Mouse (Mus musculus) megakaryocyte-erythroid progenitor cell, adult 5-6 weeks (primary cell): ENCODE measurements around the gene Aldh1a2. TPM values are rescaled to one million over a fixed set of nuclear protein-coding genes. Genes with fewer than 3 reads are reported as not detected.
A peak's percentile ranks its signal among the peaks of the same experiment; 100 is the strongest.

Source experiments
- ATAC-seq: replicated peaks from 2 replicates; pipeline ENCODE4 v1.8.0; 2016; ENCODE audit warnings: mild to moderate bottlenecking, inconsistent platforms; ENCODE audit not compliant: severe bottlenecking, poor library complexity, low FRiP score, low TSS enrichment
- total RNA-seq, 2 experiments: library from RNA; stranded (forward) in 1 of 2; stranded (reverse) in 1 of 2; fragments of 200-1000, 215-1000 nt in 1 of 2; fragments of >200 nt in 1 of 2; fragmentation: Nextera tagmentation in 1 of 2; gene quantifications; 2 replicates each; pipeline ENCODE4 v1.2.3; 2014 to 2017

The Aldh1a2 gene
- total RNA-seq, 2 experiments from 2014 or later, result 0.70 TPM; not detected in 1

- ATAC-seq, result no peak
Measured at GRCm38 (mm10) chr9:71210870-71211269, 4.7 kb upstream of the Aldh1a2 start.

- no peak for ATAC-seq
Measured at GRCm38 (mm10) chr9:71213636-71214035, 2.0 kb upstream of the Aldh1a2 start.

GRCm38 (mm10) chr9:71216036-71216995 is 727 bp downstream of the Aldh1a2 start:
- ATAC-seq, result peak; percentile 43; the same call in 1 of the 2 replicates

- ATAC-seq, result no peak
Measured at GRCm38 (mm10) chr9:71216996-71217792, 1.6 kb downstream of the Aldh1a2 start.

- ATAC-seq, result no peak
Measured at GRCm38 (mm10) chr9:71217793-71218095, 2.2 kb downstream of the Aldh1a2 start.

- no peak for ATAC-seq
Measured at GRCm38 (mm10) chr9:71219161-71219560, 3.6 kb downstream of the Aldh1a2 start.

- ATAC-seq, result no peak
Measured at GRCm38 (mm10) chr9:71220401-71220800, 4.8 kb downstream of the Aldh1a2 start.

- ATAC-seq, result no peak
Measured at GRCm38 (mm10) chr9:71227226-71227970, 11.8 kb downstream of the Aldh1a2 start.

GRCm38 (mm10) chr9:71230011-71230410 is 14.4 kb downstream of the Aldh1a2 start:
- no peak for ATAC-seq

GRCm38 (mm10) chr9:71236540-71236939 is 21.0 kb downstream of the Aldh1a2 start:
- no peak for ATAC-seq

- no peak for ATAC-seq
Measured at GRCm38 (mm10) chr9:71239926-71240325, 24.3 kb downstream of the Aldh1a2 start.

- ATAC-seq, result no peak
Measured at GRCm38 (mm10) chr9:71241515-71242411, 26.2 kb downstream of the Aldh1a2 start.

- ATAC-seq, result no peak
Measured at GRCm38 (mm10) chr9:71242412-71242781, 26.8 kb downstream of the Aldh1a2 start.

- no peak for ATAC-seq
Measured at GRCm38 (mm10) chr9:71254380-71254779, 38.8 kb downstream of the Aldh1a2 start.

- ATAC-seq, result no peak
Measured at GRCm38 (mm10) chr9:71262711-71263110, 47.1 kb downstream of the Aldh1a2 start.

GRCm38 (mm10) chr9:71269711-71270110 is 54.1 kb downstream of the Aldh1a2 start:
- ATAC-seq, result no peak

GRCm38 (mm10) chr9:71270205-71270604 is 54.6 kb downstream of the Aldh1a2 start:
- no peak for ATAC-seq

- ATAC-seq, result no peak
Measured at GRCm38 (mm10) chr9:71276149-71276721, 60.6 kb downstream of the Aldh1a2 start.

- ATAC-seq, result no peak
Measured at GRCm38 (mm10) chr9:71278741-71279140, 63.2 kb downstream of the Aldh1a2 start.
